Mouse (Mus musculus): ENCODE results near the gene Ankle2. TPM values are rescaled to one million over a fixed set of nuclear protein-coding genes. Genes with fewer than 3 reads are reported as not detected.

Ankle2 gene
- total RNA-seq, 2 experiments from 2014 or later, result 34.7 to 41.3 TPM

- Histone ChIP-seq H3K4me3 (peak overlapping the region; percentile 86), H3K27ac (no peak overlapping the region)
- no peak for DNase-seq (ENCODE audit: low spot score in 2 of 2)
- TF ChIP-seq CTCF (conservative IDR thresholded peaks at IDR 0.05), result no peak
These were observed 55.8 kb downstream of the Ankle2 start for GRCm38 (mm10) chr5:110286446-110287083.

GRCm38 (mm10) chr5:110287084-110287475, 56.3 kb downstream of the Ankle2 start:
- no peak for DNase-seq (ENCODE audit: low spot score in 2 of 2)
- TF ChIP-seq CTCF (conservative IDR thresholded peaks at IDR 0.05), result no peak
- H3K27ac ChIP-seq, result no peak overlapping the region
- no peak overlapping the region for H3K4me3 ChIP-seq

GRCm38 (mm10) chr5:110291649-110292048, 60.8 kb downstream of the Ankle2 start:
- TF ChIP-seq CTCF (conservative IDR thresholded peaks at IDR 0.05), result no peak
- no peak for DNase-seq (ENCODE audit: low spot score in 2 of 2)

GRCm38 (mm10) chr5:110296637-110297036, 65.8 kb downstream of the Ankle2 start:
- TF ChIP-seq CTCF (conservative IDR thresholded peaks at IDR 0.05), result no peak
- H3K4me3 ChIP-seq, result no peak overlapping the region
- DNase-seq (ENCODE audit: low spot score in 2 of 2), result no peak
- no peak overlapping the region for H3K27ac ChIP-seq

More at GRCm38 (mm10) chr5:110291649-110292048, 60.8 kb downstream of the Ankle2 start:
- Histone ChIP-seq H3K27ac (no peak overlapping the region), H3K4me3 (no peak overlapping the region)

- no peak for DNase-seq (ENCODE audit: low spot score in 2 of 2)
- Histone ChIP-seq H3K27ac (no peak overlapping the region), H3K4me3 (no peak overlapping the region)
- no peak for TF ChIP-seq CTCF (conservative IDR thresholded peaks at IDR 0.05)
These were observed 69.8 kb downstream of the Ankle2 start for GRCm38 (mm10) chr5:110300591-110300990.

Other genes starting within 250 kb of the Ankle2 start
- 10 to 100 TPM; 55.7 to 60.0 TPM for gene Zfp932, start 234.5 kb upstream of the Ankle2 start, total RNA-seq (2021)
- gene Gm17655, start 158.5 kb upstream of the Ankle2 start, total RNA-seq (2021), result 10 to 100 TPM in 1 of 2 experiments, 1 to 10 TPM in 1; 8.7 to 12.1 TPM
- under 1 TPM; 0.52 to 0.64 TPM for gene Gm35315, start 136.6 kb upstream of the Ankle2 start, total RNA-seq (2021)
- gene Plcxd1, start 131.0 kb upstream of the Ankle2 start, total RNA-seq (2021), result 1 to 10 TPM; 4.4 to 4.9 TPM
- gene Gtpbp6, start 122.8 kb upstream of the Ankle2 start, total RNA-seq (2021), result 10 to 100 TPM; 77.3 to 85.6 TPM
- gene Zfp605, start 120.9 kb upstream of the Ankle2 start, total RNA-seq (2021), result 10 to 100 TPM; 16.1 to 16.5 TPM
- gene Chfr, start 95.2 kb upstream of the Ankle2 start, total RNA-seq (2021), result 10 to 100 TPM; 47.1 to 58.1 TPM
- gene Golga3, start 54.3 kb upstream of the Ankle2 start, total RNA-seq (2021), result 10 to 100 TPM; 46.0 to 48.2 TPM
- 10 to 100 TPM; 57.5 to 66.8 TPM for gene Pgam5, start 38.9 kb downstream of the Ankle2 start, total RNA-seq (2021)
- 10 to 100 TPM; 10.5 to 13.5 TPM for gene Pxmp2, start 55.2 kb downstream of the Ankle2 start, total RNA-seq (2021)
- gene Pole, start 55.3 kb downstream of the Ankle2 start, total RNA-seq (2021), result 1 to 10 TPM; 2.1 to 2.3 TPM
- gene P2rx2, start 112.2 kb downstream of the Ankle2 start, total RNA-seq (2021), result not detected
- gene Lrcol1, start 113.7 kb downstream of the Ankle2 start, total RNA-seq (2021), result not detected
- 10 to 100 TPM; 79.9 to 94.0 TPM for gene Fbrsl1, start 217.5 kb downstream of the Ankle2 start, total RNA-seq (2021)

Data from layer of hippocampus, adult 2 months (tissue).